Mouse (Mus musculus) urinary bladder, postnatal 36 days (tissue): ENCODE data around the gene Fam205a2.
"Not testable (repeated sequence)": the region's sequence is repeated elsewhere in the genome, so short reads cannot be mapped to it uniquely, and the experiment has no call there.

ENCODE experiments used
- DNase-seq, 2 experiments: peaks; one replicate each; pipeline ENCODE4 v3.0.0; 2022; ENCODE audit warnings: low spot score in 2 of 2, mixed read lengths in 1 of 2

Gene Fam205a2

GRCm38 (mm10) chr4:42528075-42528474, at the start of gene Fam205a2:
Gene Fam205a2 (minus strand): TSS chr4:42528175.
- DNase-seq: not testable (repeated sequence)
